Mouse (Mus musculus) E14TG2a.4 (cell line): ENCODE measurements around the gene Hsf2bp.
A peak's percentile ranks its signal among the peaks of the same experiment; 100 is the strongest.

Experiments
- H3K27me3 ChIP-seq: 2 replicates; pipeline ENCODE4 v1.6.1; 2014; ENCODE audit warnings: low read length, control low read depth; ENCODE audit not compliant: insufficient read depth
- H3K36me3 ChIP-seq: 2 replicates; pipeline ENCODE4 v1.6.1; 2014; ENCODE audit warnings: low read length, control low read depth; ENCODE audit not compliant: insufficient read depth
- H3K4me1 ChIP-seq: replicated peaks from 2 replicates; pipeline ENCODE4 v1.6.1; 2014; ENCODE audit warnings: low read depth, low read length, control low read depth
- H3K4me3 ChIP-seq: replicated peaks from 2 replicates; pipeline ENCODE4 v1.5.1; 2014; ENCODE audit warnings: mild to moderate bottlenecking, low read length
- H3K9me3 ChIP-seq: 2 replicates; pipeline ENCODE4 v1.6.1; 2014; ENCODE audit warnings: low read length, control low read depth
- CTCF ChIP-seq: conservative IDR thresholded peaks from 2 replicates; pipeline ENCODE4 v1.5.1; 2014; ENCODE audit warnings: low read length
- NANOG ChIP-seq: IDR thresholded peaks from 2 replicates; pipeline ENCODE4 v1.6.1; 2014; ENCODE audit warnings: borderline replicate concordance, low read length, mixed read lengths
- POU5F1 ChIP-seq: IDR thresholded peaks from 2 replicates; pipeline ENCODE4 v1.6.1; 2014; ENCODE audit warnings: low read length, borderline replicate concordance

The Hsf2bp gene

DNA sequence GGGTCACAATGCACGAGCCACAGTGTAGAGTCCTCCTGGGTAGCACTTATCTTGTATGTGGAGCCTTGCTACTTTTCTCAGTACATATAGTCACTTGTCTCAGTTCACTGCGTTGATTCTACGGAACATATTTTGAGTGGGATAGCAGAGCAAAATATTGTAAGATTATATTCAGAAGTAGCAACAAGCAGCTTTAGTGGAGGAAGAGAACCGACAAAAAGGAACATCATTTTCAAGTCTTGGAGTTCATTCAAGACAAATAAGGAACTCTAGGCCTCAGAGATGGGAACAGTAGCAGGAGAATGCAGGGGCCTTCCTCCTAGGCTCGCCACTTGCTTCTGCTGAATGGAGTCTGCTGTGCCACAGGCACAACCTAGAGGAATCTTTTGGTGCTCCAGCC is 10.4 kb upstream of the Hsf2bp start:
- TF ChIP-seq NANOG, result no peak
- TF ChIP-seq POU5F1, result no peak
- TF ChIP-seq CTCF, result no peak
- Histone ChIP-seq H3K9me3 (no peaks in the 10 kb centered on the region), H3K4me3 (no peak overlapping the region), H3K27me3 (no peaks in the 10 kb centered on the region), H3K36me3 (peaks cover 100% of the 10 kb centered on the region), H3K4me1 (peaks cover 77% of the 10 kb centered on the region)

- H3K9me3 ChIP-seq, result no peaks in the 10 kb centered on the region
- TF ChIP-seq NANOG, result no peak
- no peak for TF ChIP-seq POU5F1
- TF ChIP-seq CTCF, result no peak
- peaks cover 81% of the 10 kb centered on the region for H3K4me1 ChIP-seq
- H3K27me3 ChIP-seq, result no peaks in the 10 kb centered on the region
- peaks cover 77% of the 10 kb centered on the region for H3K36me3 ChIP-seq
- no peak overlapping the region for H3K4me3 ChIP-seq
Observed at GRCm38 (mm10) chr17:32040263-32040662, 4.1 kb upstream of the Hsf2bp start.

DNA sequence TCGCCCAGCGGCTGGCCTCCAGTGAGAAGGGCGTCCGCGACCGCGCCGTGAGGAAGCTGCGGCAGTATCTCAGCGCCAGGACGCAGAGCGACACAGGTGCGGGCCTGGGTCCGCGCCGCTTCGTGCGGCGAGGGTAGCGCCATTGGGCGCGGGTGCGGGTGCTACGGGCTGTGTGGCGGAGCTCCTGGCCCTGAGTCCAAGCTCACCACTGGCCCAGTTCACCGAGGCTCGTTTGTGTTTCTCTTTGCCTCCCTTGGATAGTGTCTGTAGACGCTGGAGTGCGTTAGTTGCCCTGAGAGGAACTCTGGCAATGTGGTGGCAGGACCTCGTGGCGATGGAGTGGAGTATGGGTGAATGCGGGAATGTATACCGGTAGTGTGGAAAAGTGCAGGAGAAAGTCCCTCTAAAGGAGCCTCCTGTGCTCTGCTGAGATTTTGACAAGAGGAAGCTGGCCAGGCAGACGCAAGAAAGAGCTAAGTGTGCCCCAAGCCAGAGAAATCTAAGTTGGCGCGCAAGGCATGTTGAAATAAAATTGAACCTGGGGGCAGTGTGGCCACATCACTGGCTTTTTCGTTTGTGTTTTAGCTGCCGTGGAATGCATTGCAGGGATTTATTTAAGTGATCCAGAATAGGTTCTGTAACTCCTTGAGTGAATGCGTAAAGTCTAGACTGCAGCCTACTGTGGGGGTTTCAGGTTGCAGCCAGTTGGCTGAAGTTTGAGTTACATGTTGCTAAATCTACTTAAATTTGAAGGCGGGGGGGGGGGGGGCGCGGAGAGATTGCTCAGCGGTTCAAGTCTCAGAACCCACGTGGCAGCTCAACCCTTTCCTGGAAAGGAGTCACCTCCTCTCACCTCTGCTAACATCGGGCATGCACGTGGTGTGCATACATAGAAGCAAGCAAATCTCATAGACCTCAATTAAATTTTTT is 625 bp upstream of the Hsf2bp start:
- Histone ChIP-seq H3K27me3 (no peaks in the 10 kb centered on the region), H3K36me3 (peaks cover 58% of the 10 kb centered on the region), H3K9me3 (no peaks in the 10 kb centered on the region), H3K4me3 (peak overlapping the region; percentile 98), H3K4me1 (peaks cover 76% of the 10 kb centered on the region)
- TF ChIP-seq POU5F1 (no peak), NANOG (no peak), CTCF (no peak)

- peaks cover 57% of the 10 kb centered on the region for H3K4me1 ChIP-seq
- peak overlapping the region; percentile 86 for H3K4me3 ChIP-seq
- TF ChIP-seq CTCF (no peak), POU5F1 (no peak), NANOG (peak; percentile 42; the same call in 1 of the 2 replicates)
- H3K36me3 ChIP-seq, result peaks cover 60% of the 10 kb centered on the region
- no peaks in the 10 kb centered on the region for H3K9me3 ChIP-seq
- H3K27me3 ChIP-seq, result no peaks in the 10 kb centered on the region
Observed at GRCm38 (mm10) chr17:32034322-32034721, 1.8 kb downstream of the Hsf2bp start.

DNA sequence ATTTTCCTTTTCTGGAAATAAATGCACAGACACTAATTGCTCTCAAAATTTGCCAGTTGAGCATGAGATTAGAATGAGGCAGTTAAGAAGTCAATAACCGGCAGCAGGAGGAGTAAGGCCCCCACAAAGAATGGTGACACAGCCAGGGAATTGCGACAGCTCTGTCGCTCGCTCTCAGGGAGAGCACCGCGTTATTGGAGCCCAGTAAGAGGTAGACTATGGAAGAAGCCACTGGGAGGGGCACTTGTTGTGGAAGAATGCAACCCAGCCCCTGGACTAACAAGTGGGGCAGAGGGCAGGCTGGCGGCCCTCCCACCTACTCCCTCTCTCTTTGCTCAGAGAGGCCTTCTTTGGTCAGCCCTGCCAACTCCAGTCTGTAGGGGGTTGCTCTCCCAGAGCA is 4.5 kb downstream of the Hsf2bp start:
- Histone ChIP-seq H3K27me3 (no peaks in the 10 kb centered on the region), H3K36me3 (peaks cover 66% of the 10 kb centered on the region), H3K9me3 (no peaks in the 10 kb centered on the region), H3K4me1 (peaks cover 41% of the 10 kb centered on the region), H3K4me3 (no peak overlapping the region)
- no peak for TF ChIP-seq CTCF
- no peak for TF ChIP-seq POU5F1
- no peak for TF ChIP-seq NANOG

GRCm38 (mm10) chr17:32028301-32028700 is 7.8 kb downstream of the Hsf2bp start:
- H3K4me1 ChIP-seq, result peaks cover 29% of the 10 kb centered on the region
- H3K27me3 ChIP-seq, result no peaks in the 10 kb centered on the region
- H3K9me3 ChIP-seq, result no peaks in the 10 kb centered on the region
- TF ChIP-seq POU5F1 (no peak), NANOG (no peak), CTCF (no peak)
- H3K36me3 ChIP-seq, result peaks cover 93% of the 10 kb centered on the region
- H3K4me3 ChIP-seq, result no peak overlapping the region

DNA sequence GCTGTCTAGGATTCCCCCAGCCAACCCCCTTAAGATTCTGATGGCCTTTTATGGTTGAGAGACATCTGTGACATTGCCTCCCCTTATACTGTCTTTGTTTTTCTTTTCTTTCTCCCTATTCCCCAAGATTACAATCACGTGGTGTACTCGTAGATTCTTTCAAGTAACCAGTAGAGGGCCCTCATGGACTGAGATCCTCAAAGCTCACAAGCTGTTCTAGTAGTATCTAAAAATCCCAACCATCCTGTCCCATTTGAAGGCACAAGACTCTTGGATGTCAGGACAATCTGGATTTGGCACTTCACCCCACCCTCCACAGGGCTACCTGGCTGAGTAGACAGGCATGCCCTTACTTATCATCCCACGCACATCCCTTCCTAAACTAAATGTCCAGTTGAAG is 8.5 kb downstream of the Hsf2bp start:
- Histone ChIP-seq H3K4me3 (no peak overlapping the region), H3K9me3 (no peaks in the 10 kb centered on the region), H3K4me1 (peaks cover 23% of the 10 kb centered on the region), H3K36me3 (peaks cover 93% of the 10 kb centered on the region), H3K27me3 (no peaks in the 10 kb centered on the region)
- TF ChIP-seq POU5F1 (no peak), NANOG (no peak), CTCF (peak; percentile 13; the same call in 1 of the 2 replicates)

DNA sequence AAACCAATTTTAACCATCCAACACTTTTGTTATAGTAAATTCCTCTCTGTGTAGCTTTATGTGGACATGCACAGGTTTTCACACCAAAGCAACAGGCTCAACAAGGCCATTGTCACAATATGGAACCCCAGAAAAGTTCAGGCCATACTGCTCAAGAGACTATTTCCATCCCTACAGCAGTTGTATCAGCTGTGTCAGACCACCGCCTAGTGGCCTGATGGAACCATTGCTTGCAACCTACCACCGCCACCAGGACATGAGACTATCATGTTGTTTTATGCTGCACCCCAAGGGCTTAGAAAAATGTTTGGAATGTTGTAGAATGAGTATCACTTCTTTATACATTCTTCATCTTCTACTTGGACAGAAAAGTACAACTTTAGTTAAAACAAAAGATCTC is 10.8 kb downstream of the Hsf2bp start:
- no peaks in the 10 kb centered on the region for H3K9me3 ChIP-seq
- no peaks in the 10 kb centered on the region for H3K27me3 ChIP-seq
- H3K4me1 ChIP-seq, result peaks cover 14% of the 10 kb centered on the region
- TF ChIP-seq NANOG (no peak), CTCF (peak; percentile 72)
- H3K36me3 ChIP-seq, result peaks cover 93% of the 10 kb centered on the region
- no peak overlapping the region for H3K4me3 ChIP-seq

DNA sequence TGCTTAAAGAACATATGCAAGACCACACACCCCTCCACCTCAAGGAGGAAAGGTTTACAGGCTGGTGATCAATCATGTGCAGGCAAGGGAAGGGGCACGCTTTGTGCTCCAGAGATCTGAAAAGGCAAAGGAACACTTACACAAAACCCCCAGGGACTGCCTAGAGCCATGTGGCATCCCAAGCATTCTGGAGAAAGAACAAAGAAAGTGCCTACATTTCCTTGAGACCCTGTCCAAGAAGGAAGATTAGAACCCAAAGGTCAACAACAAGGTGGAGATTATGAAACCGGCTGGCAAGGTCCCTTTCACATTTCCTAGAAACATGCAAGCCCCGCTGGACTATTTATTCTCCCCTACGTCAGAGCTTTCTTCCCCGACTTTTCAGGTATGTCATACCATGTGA is 11.5 kb downstream of the Hsf2bp start:
- TF ChIP-seq NANOG, result no peak; the same call in 1 of the 2 replicates
- no peak for TF ChIP-seq POU5F1
- Histone ChIP-seq H3K9me3 (no peaks in the 10 kb centered on the region), H3K36me3 (peaks cover 94% of the 10 kb centered on the region), H3K4me1 (peaks cover 14% of the 10 kb centered on the region), H3K4me3 (no peak overlapping the region), H3K27me3 (no peaks in the 10 kb centered on the region)
